Mouse (Mus musculus) kidney, postnatal 0 days (tissue): ENCODE measurements around the gene Bach1. TPM values are rescaled to one million over a fixed set of nuclear protein-coding genes. Genes with fewer than 3 reads are reported as not detected.

Experiments
- ATAC-seq: fragments of 200-750 bp; cut with Nextera tagmentation; replicated peaks from 2 replicates; pipeline ENCODE4 v1.8.0; 2017; ENCODE audit warnings: low read depth, moderate number of reproducible peaks, moderate TSS enrichment, moderate library complexity; ENCODE audit not compliant: low FRiP score
- DNase-seq: peaks from one replicate; pipeline ENCODE4 v3.0.0-alpha.2; 2016; ENCODE audit warnings: low spot score
- H3K27ac ChIP-seq: fragments of 300-500 bp; sonication (generic); 2 replicates; pipeline ENCODE4 v1.5.1; 2014; ENCODE audit warnings: mild to moderate bottlenecking
- H3K27me3 ChIP-seq: fragments of 300-500 bp; sonication (generic); 2 replicates; pipeline ENCODE4 v1.6.1; 2014; ENCODE audit warnings: low read length, mixed read lengths; ENCODE audit not compliant: insufficient read depth
- H3K36me3 ChIP-seq: fragments of 300-500 bp; sonication (generic); 2 replicates; pipeline ENCODE4 v1.6.1; 2014; ENCODE audit warnings: low read length, mixed read lengths; ENCODE audit not compliant: insufficient read depth
- H3K4me1 ChIP-seq: fragments of 300-500 bp; sonication (generic); replicated peaks from 2 replicates; pipeline ENCODE4 v1.6.1; 2014; ENCODE audit warnings: antibody characterized with exemption, low read length, mixed read lengths; ENCODE audit not compliant: insufficient read depth
- H3K4me2 ChIP-seq: fragments of 300-500 bp; sonication (generic); 2 replicates; pipeline ENCODE4 v1.6.1; 2014; ENCODE audit warnings: mild to moderate bottlenecking, low read length, moderate library complexity, mixed read lengths
- H3K4me3 ChIP-seq: fragments of 300-500 bp; sonication (generic); replicated peaks from 2 replicates; pipeline ENCODE4 v1.5.1; 2014; ENCODE audit warnings: low read depth, low read length
- H3K9ac ChIP-seq: fragments of 300-500 bp; sonication (generic); 2 replicates; pipeline ENCODE4 v1.6.1; 2014; ENCODE audit warnings: low read depth, low read length
- H3K9me3 ChIP-seq: fragments of 300-500 bp; sonication (generic); replicated peaks from 2 replicates; pipeline ENCODE4 v1.6.1; 2016; ENCODE audit warnings: low read length, inconsistent platforms, mixed read lengths
- CTCF ChIP-seq: IDR thresholded peaks from 2 replicates; pipeline ENCODE4 v1.5.1; 2016; ENCODE audit warnings: antibody characterized with exemption, low read depth, mild to moderate bottlenecking, moderate library complexity
- WGBS: fragments of 180-500 bp; shearing (Covaris S2); extraction: QIAGEN DNeasy Blood & Tissue Kit; methylation state at CpG from one replicate; pipeline ENCODE4 v1.1.7; 2014; 5-methylcytosine and 5-hydroxymethylcytosine counted together
- polyA plus RNA-seq: library from polyadenylated mRNA; unstranded; fragments of >200 nt; fragmentation: Nextera tagmentation; extraction: Ambion mirVana; gene quantifications from 2 replicates; pipeline ENCODE4 v1.2.1, GENCODE M21; 2015

Gene Bach1
- polyA plus RNA-seq, 1 experiment from 2014 or later = 6.5 TPM

DNA sequence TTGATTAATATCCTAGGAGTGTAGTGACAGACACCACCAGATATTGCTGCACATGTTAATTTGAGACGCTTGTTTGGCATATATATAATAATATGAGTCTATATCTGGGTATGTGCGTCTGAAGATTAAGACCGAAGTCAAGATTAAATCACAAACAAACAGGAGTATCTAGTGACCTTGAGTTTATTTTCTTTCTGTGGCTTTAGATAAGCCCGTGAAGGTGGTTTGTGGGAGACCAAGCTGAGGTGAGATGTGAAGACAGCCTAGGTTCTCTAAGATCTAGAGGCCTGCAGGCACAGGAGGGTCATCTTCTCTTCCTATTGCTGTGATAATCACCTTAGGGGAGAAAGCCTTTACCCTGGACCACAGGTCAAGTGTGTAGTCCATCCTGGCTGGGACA is 8.6 kb downstream of the Bach1 start:
- Histone ChIP-seq H3K27ac (no peak overlapping the region), H3K9me3 (no peaks in the 10 kb centered on the region), H3K27me3 (no peaks in the 10 kb centered on the region), H3K9ac (no peak overlapping the region), H3K36me3 (no peaks in the 10 kb centered on the region), H3K4me3 (no peak overlapping the region), H3K4me1 (peaks cover 26% of the 10 kb centered on the region), H3K4me2 (no peak overlapping the region)
- ATAC-seq (no peak), DNase-seq (no peak)
- TF ChIP-seq CTCF = no peak
- 78% methylated on average over 4 of the region's 4 CpGs for WGBS

DNA sequence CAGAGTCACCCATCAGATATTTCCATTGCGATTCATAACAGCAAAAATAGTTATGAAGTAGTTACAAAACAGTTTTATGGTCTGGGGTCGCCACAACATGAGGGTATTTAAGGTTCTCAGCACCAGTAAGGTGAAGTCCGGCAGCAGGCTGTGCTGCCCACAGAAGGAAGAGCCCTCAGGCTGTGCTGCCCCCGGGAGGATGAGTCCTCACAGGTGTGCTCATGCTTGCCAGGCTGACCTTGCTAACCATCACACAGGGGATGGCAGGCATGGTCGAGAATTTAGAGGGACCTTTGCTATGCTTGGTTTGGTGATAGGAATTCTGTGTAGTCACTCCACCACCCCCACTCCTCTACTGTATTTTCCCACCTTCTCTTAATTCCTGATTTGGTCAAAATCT is 9.8 kb downstream of the Bach1 start:
- Histone ChIP-seq H3K9me3 (no peaks in the 10 kb centered on the region), H3K9ac (no peak overlapping the region), H3K27ac (no peak overlapping the region), H3K27me3 (no peaks in the 10 kb centered on the region), H3K4me2 (no peak overlapping the region), H3K4me1 (peaks cover 33% of the 10 kb centered on the region), H3K36me3 (no peaks in the 10 kb centered on the region), H3K4me3 (no peak overlapping the region)
- 51% methylated on average over 5 of the region's 5 CpGs for WGBS
- ATAC-seq = no peak
- no peak for TF ChIP-seq CTCF
- no peak for DNase-seq

GRCm38 (mm10) chr16:87709144-87709543 is 10.4 kb downstream of the Bach1 start:
- no peak for TF ChIP-seq CTCF
- H3K27ac ChIP-seq = no peak overlapping the region
- DNase-seq (peak; percentile 43), ATAC-seq (no peak)
- no peak overlapping the region for H3K4me2 ChIP-seq
- H3K4me1 ChIP-seq = peaks cover 33% of the 10 kb centered on the region
- H3K4me3 ChIP-seq = no peak overlapping the region
- WGBS = 23% methylated on average over 5 of the region's 5 CpGs
- no peaks in the 10 kb centered on the region for H3K27me3 ChIP-seq
- H3K9ac ChIP-seq = no peak overlapping the region
- no peaks in the 10 kb centered on the region for H3K36me3 ChIP-seq
- H3K9me3 ChIP-seq = no peaks in the 10 kb centered on the region

GRCm38 (mm10) chr16:87709971-87710370 is 11.2 kb downstream of the Bach1 start:
- Histone ChIP-seq H3K36me3 (no peaks in the 10 kb centered on the region), H3K4me3 (no peak overlapping the region), H3K4me1 (peaks cover 33% of the 10 kb centered on the region), H3K4me2 (no peak overlapping the region), H3K9ac (no peak overlapping the region), H3K27me3 (no peaks in the 10 kb centered on the region), H3K27ac (no peak overlapping the region), H3K9me3 (no peaks in the 10 kb centered on the region)
- DNase-seq (no peak), ATAC-seq (no peak)
- 94% methylated on average over 9 of the region's 9 CpGs for WGBS
- TF ChIP-seq CTCF = no peak

- H3K9ac ChIP-seq = no peak overlapping the region
- H3K9me3 ChIP-seq = no peaks in the 10 kb centered on the region
- TF ChIP-seq CTCF = no peak
- H3K4me3 ChIP-seq = no peak overlapping the region
- DNase-seq (no peak), ATAC-seq (no peak)
- no peak overlapping the region for H3K4me2 ChIP-seq
- H3K27ac ChIP-seq = no peak overlapping the region
- no peaks in the 10 kb centered on the region for H3K36me3 ChIP-seq
- 79% methylated on average over 2 of the region's 2 CpGs for WGBS
- H3K27me3 ChIP-seq = no peaks in the 10 kb centered on the region
- H3K4me1 ChIP-seq = peaks cover 36% of the 10 kb centered on the region
These were observed 13.2 kb downstream of the Bach1 start for GRCm38 (mm10) chr16:87711961-87712360.

DNA sequence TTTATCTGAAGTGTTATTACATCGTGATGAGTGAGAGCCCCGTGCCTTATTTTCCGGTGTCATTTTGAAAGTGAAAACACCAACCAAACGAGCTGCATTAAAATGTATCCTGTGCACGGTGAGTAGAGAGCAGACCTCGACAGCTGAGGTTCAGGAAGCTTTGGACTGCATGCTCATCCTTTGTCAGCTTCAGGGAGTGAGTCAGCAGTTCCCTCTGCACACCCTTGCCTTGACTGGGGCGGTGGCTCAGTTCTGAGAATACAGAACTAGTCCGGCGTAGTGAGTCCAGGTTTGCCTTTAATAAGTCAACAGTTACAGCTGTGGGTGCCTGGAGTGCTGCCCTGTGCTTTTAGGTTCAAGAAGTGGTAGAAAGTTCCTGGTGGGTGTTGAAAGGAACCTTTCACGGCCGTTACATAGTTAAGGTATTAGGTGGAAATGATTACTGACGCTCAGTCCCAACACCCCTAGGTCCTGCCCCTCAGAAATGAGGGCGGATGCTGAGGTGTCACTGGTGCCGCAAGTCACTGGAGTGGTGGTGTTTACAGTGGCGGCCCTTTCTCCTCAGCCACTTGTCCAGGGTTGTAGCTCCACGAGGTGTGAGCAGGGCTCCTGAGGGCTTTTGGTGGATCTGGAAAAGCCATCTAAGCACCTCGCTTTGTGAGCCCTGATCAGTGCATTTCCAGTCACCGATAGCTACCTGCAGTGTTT is 14.4 kb downstream of the Bach1 start:
- ATAC-seq (peak; percentile 80), DNase-seq (peak; percentile 40)
- Histone ChIP-seq H3K27me3 (no peaks in the 10 kb centered on the region), H3K4me1 (peaks cover 29% of the 10 kb centered on the region), H3K9me3 (no peaks in the 10 kb centered on the region), H3K9ac (no peak overlapping the region), H3K4me3 (no peak overlapping the region), H3K4me2 (no peak overlapping the region), H3K27ac (no peak overlapping the region), H3K36me3 (no peaks in the 10 kb centered on the region)
- WGBS = 50% methylated on average over 18 of the region's 18 CpGs
- no peak for TF ChIP-seq CTCF

DNA sequence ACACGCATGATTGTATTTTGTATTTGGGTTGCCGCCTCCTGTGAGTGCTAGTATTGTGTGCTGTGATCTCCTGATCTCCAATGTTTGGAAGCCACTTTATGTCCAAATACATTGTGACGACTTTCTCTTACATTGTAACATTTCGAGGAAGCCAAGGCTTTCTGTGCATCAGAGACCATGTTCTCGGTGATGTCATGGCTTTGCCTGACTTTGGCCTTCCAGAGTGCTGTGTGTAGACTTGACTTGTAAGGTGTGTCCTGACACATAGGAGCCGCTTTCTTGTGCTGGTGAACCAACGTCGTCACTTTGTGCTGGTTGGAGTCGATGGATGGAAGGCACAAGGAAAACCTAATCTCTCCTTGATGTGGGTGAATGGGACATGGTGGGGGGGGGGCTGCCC is 15.8 kb downstream of the Bach1 start:
- Histone ChIP-seq H3K4me2 (no peak overlapping the region), H3K27me3 (no peaks in the 10 kb centered on the region), H3K27ac (no peak overlapping the region), H3K9me3 (no peaks in the 10 kb centered on the region), H3K4me1 (peaks cover 14% of the 10 kb centered on the region; the same call in 1 of the 2 replicates), H3K9ac (no peak overlapping the region), H3K4me3 (no peak overlapping the region), H3K36me3 (peaks cover 3% of the 10 kb centered on the region; the same call in 1 of the 2 replicates)
- TF ChIP-seq CTCF = no peak
- ATAC-seq (no peak), DNase-seq (no peak)
- 94% methylated on average over 9 of the region's 9 CpGs for WGBS
